Mouse (Mus musculus): ENCODE data around the gene Zmynd8. TPM values are rescaled to one million over a fixed set of nuclear protein-coding genes. Genes with fewer than 3 reads are reported as not detected.

The Zmynd8 gene
- polyA plus RNA-seq, 1 experiment from 2014 or later: 43.5 TPM

- DNase-seq (ENCODE audit: low spot score) (peak; percentile 78), ATAC-seq (ENCODE audit: insufficient number of reproducible peaks, low FRiP score, low TSS enrichment, low read depth) (peak; percentile 68; the same call in 1 of the 2 replicates)
- Histone ChIP-seq H3K4me2 (ENCODE audit: low read depth, severe bottlenecking) (peak overlapping the region; percentile 24), H3K9me3 (ENCODE audit: control insufficient read depth, low read length) (no peaks in the 10 kb centered on the region), H3K4me3 (ENCODE audit: low read depth, low read length) (no peak overlapping the region), H3K36me3 (ENCODE audit: control insufficient read depth, insufficient read depth, low read length) (peaks cover 6% of the 10 kb centered on the region; the same call in 1 of the 2 replicates), H3K27ac (replicated peaks; ENCODE audit: low read depth, low read length) (peak overlapping the region; percentile 93), H3K27me3 (ENCODE audit: control insufficient read depth, insufficient read depth, low read length) (no peaks in the 10 kb centered on the region), H3K4me1 (ENCODE audit: control insufficient read depth, insufficient read depth, low read length) (peaks cover 57% of the 10 kb centered on the region), H3K9ac (ENCODE audit: low read length) (peak overlapping the region; percentile 46)
- WGBS: 14% methylated on average over 13 of the region's 13 CpGs
These were observed 24.1 kb downstream of the Zmynd8 start for GRCm38 (mm10) chr2:165874461-165875339.

GRCm38 (mm10) chr2:165873777-165874176, 25.0 kb downstream of the Zmynd8 start:
- DNase-seq (ENCODE audit: low spot score): no peak
- Histone ChIP-seq H3K9me3 (ENCODE audit: control insufficient read depth, low read length) (no peaks in the 10 kb centered on the region), H3K4me2 (ENCODE audit: low read depth, severe bottlenecking) (no peak overlapping the region), H3K4me1 (ENCODE audit: control insufficient read depth, insufficient read depth, low read length) (peaks cover 52% of the 10 kb centered on the region), H3K27me3 (ENCODE audit: control insufficient read depth, insufficient read depth, low read length) (no peaks in the 10 kb centered on the region), H3K27ac (replicated peaks; ENCODE audit: low read depth, low read length) (no peak overlapping the region), H3K4me3 (ENCODE audit: low read depth, low read length) (no peak overlapping the region), H3K9ac (ENCODE audit: low read length) (no peak overlapping the region), H3K36me3 (ENCODE audit: control insufficient read depth, insufficient read depth, low read length) (peaks cover 6% of the 10 kb centered on the region; the same call in 1 of the 2 replicates)
- ATAC-seq (ENCODE audit: insufficient number of reproducible peaks, low FRiP score, low TSS enrichment, low read depth): no peak
- WGBS: 68% methylated on average over 3 of the region's 3 CpGs

GRCm38 (mm10) chr2:165873196-165873595, 25.6 kb downstream of the Zmynd8 start:
- Histone ChIP-seq H3K9me3 (ENCODE audit: control insufficient read depth, low read length) (no peaks in the 10 kb centered on the region), H3K4me3 (ENCODE audit: low read depth, low read length) (no peak overlapping the region), H3K36me3 (ENCODE audit: control insufficient read depth, insufficient read depth, low read length) (peaks cover 6% of the 10 kb centered on the region; the same call in 1 of the 2 replicates), H3K27ac (replicated peaks; ENCODE audit: low read depth, low read length) (0 out of 2 replicates have a peak overlapping the region, but pooled peaks have one; percentile 39), H3K27me3 (ENCODE audit: control insufficient read depth, insufficient read depth, low read length) (no peaks in the 10 kb centered on the region), H3K4me2 (ENCODE audit: low read depth, severe bottlenecking) (no peak overlapping the region), H3K9ac (ENCODE audit: low read length) (no peak overlapping the region), H3K4me1 (ENCODE audit: control insufficient read depth, insufficient read depth, low read length) (peaks cover 53% of the 10 kb centered on the region)
- WGBS: 71% methylated on average over 7 of the region's 7 CpGs
- DNase-seq (ENCODE audit: low spot score): no peak
- no peak for ATAC-seq (ENCODE audit: insufficient number of reproducible peaks, low FRiP score, low TSS enrichment, low read depth)

- Histone ChIP-seq H3K9ac (ENCODE audit: low read length) (0 out of 2 replicates have a peak overlapping the region, but pooled peaks have one; percentile 34), H3K27me3 (ENCODE audit: control insufficient read depth, insufficient read depth, low read length) (no peaks in the 10 kb centered on the region), H3K36me3 (ENCODE audit: control insufficient read depth, insufficient read depth, low read length) (peaks cover 6% of the 10 kb centered on the region; the same call in 1 of the 2 replicates), H3K4me2 (ENCODE audit: low read depth, severe bottlenecking) (no peak overlapping the region), H3K4me1 (ENCODE audit: control insufficient read depth, insufficient read depth, low read length) (peaks cover 27% of the 10 kb centered on the region), H3K9me3 (ENCODE audit: control insufficient read depth, low read length) (no peaks in the 10 kb centered on the region), H3K4me3 (ENCODE audit: low read depth, low read length) (no peak overlapping the region), H3K27ac (replicated peaks; ENCODE audit: low read depth, low read length) (peak overlapping the region; percentile 9; the same call in 1 of the 2 replicates)
- ATAC-seq (ENCODE audit: insufficient number of reproducible peaks, low FRiP score, low TSS enrichment, low read depth) (no peak), DNase-seq (ENCODE audit: low spot score) (no peak)
- 58% methylated on average over 1 of the region's 1 CpGs for WGBS
These were observed 29.6 kb downstream of the Zmynd8 start for GRCm38 (mm10) chr2:165869257-165869656.

- H3K27me3 ChIP-seq (ENCODE audit: control insufficient read depth, insufficient read depth, low read length): no peaks in the 10 kb centered on the region
- 58% methylated on average over 8 of the region's 8 CpGs for WGBS
- DNase-seq (ENCODE audit: low spot score) (peak; percentile 43), ATAC-seq (ENCODE audit: insufficient number of reproducible peaks, low FRiP score, low TSS enrichment, low read depth) (no peak)
- peaks cover 5% of the 10 kb centered on the region; the same call in 1 of the 2 replicates for H3K36me3 ChIP-seq (ENCODE audit: control insufficient read depth, insufficient read depth, low read length)
- H3K27ac ChIP-seq (replicated peaks; ENCODE audit: low read depth, low read length): 0 out of 2 replicates have a peak overlapping the region, but pooled peaks have one; percentile 9
- no peak overlapping the region for H3K4me3 ChIP-seq (ENCODE audit: low read depth, low read length)
- H3K4me2 ChIP-seq (ENCODE audit: low read depth, severe bottlenecking): no peak overlapping the region
- H3K9ac ChIP-seq (ENCODE audit: low read length): 0 out of 2 replicates have a peak overlapping the region, but pooled peaks have one; percentile 34
- peaks cover 23% of the 10 kb centered on the region for H3K4me1 ChIP-seq (ENCODE audit: control insufficient read depth, insufficient read depth, low read length)
- H3K9me3 ChIP-seq (ENCODE audit: control insufficient read depth, low read length): no peaks in the 10 kb centered on the region
These were observed 30.2 kb downstream of the Zmynd8 start for GRCm38 (mm10) chr2:165868522-165869175.

- Histone ChIP-seq H3K4me1 (ENCODE audit: control insufficient read depth, insufficient read depth, low read length) (peaks cover 21% of the 10 kb centered on the region), H3K9me3 (ENCODE audit: control insufficient read depth, low read length) (no peaks in the 10 kb centered on the region), H3K4me2 (ENCODE audit: low read depth, severe bottlenecking) (no peak overlapping the region), H3K27ac (replicated peaks; ENCODE audit: low read depth, low read length) (peak overlapping the region; percentile 44; the same call in 1 of the 2 replicates), H3K4me3 (ENCODE audit: low read depth, low read length) (no peak overlapping the region), H3K9ac (ENCODE audit: low read length) (no peak overlapping the region), H3K36me3 (ENCODE audit: control insufficient read depth, insufficient read depth, low read length) (peaks cover under 1% of the 10 kb centered on the region; the same call in 1 of the 2 replicates), H3K27me3 (ENCODE audit: control insufficient read depth, insufficient read depth, low read length) (no peaks in the 10 kb centered on the region)
- 86% methylated on average over 9 of the region's 9 CpGs for WGBS
- DNase-seq (ENCODE audit: low spot score): no peak
- ATAC-seq (ENCODE audit: insufficient number of reproducible peaks, low FRiP score, low TSS enrichment, low read depth): no peak
These were observed 31.3 kb downstream of the Zmynd8 start for GRCm38 (mm10) chr2:165867549-165867948.

- Histone ChIP-seq H3K9me3 (ENCODE audit: control insufficient read depth, low read length) (no peaks in the 10 kb centered on the region), H3K4me2 (ENCODE audit: low read depth, severe bottlenecking) (no peak overlapping the region), H3K4me1 (ENCODE audit: control insufficient read depth, insufficient read depth, low read length) (peaks cover 21% of the 10 kb centered on the region), H3K36me3 (ENCODE audit: control insufficient read depth, insufficient read depth, low read length) (peaks cover under 1% of the 10 kb centered on the region; the same call in 1 of the 2 replicates), H3K27ac (replicated peaks; ENCODE audit: low read depth, low read length) (peak overlapping the region; percentile 44), H3K4me3 (ENCODE audit: low read depth, low read length) (no peak overlapping the region), H3K27me3 (ENCODE audit: control insufficient read depth, insufficient read depth, low read length) (no peaks in the 10 kb centered on the region), H3K9ac (ENCODE audit: low read length) (no peak overlapping the region)
- no peak for ATAC-seq (ENCODE audit: insufficient number of reproducible peaks, low FRiP score, low TSS enrichment, low read depth)
- peak; percentile 46 for DNase-seq (ENCODE audit: low spot score)
- 66% methylated on average over 12 of the region's 12 CpGs for WGBS
These were observed 31.8 kb downstream of the Zmynd8 start for GRCm38 (mm10) chr2:165866951-165867387.

- Histone ChIP-seq H3K4me3 (ENCODE audit: low read depth, low read length) (no peak overlapping the region), H3K4me2 (ENCODE audit: low read depth, severe bottlenecking) (no peak overlapping the region), H3K9me3 (ENCODE audit: control insufficient read depth, low read length) (no peaks in the 10 kb centered on the region), H3K27me3 (ENCODE audit: control insufficient read depth, insufficient read depth, low read length) (no peaks in the 10 kb centered on the region), H3K27ac (replicated peaks; ENCODE audit: low read depth, low read length) (no peak overlapping the region), H3K4me1 (ENCODE audit: control insufficient read depth, insufficient read depth, low read length) (peaks cover 21% of the 10 kb centered on the region), H3K9ac (ENCODE audit: low read length) (no peak overlapping the region), H3K36me3 (ENCODE audit: control insufficient read depth, insufficient read depth, low read length) (0 out of 2 replicates have a peak, but pooled peaks cover 2% of the 10 kb centered on the region)
- ATAC-seq (ENCODE audit: insufficient number of reproducible peaks, low FRiP score, low TSS enrichment, low read depth): no peak
- WGBS: 71% methylated on average over 8 of the region's 8 CpGs
- DNase-seq (ENCODE audit: low spot score): no peak
These were observed 32.4 kb downstream of the Zmynd8 start for GRCm38 (mm10) chr2:165866412-165866811.
